Mouse (Mus musculus): ENCODE results near the gene U90926.

GRCm38 (mm10) chr5:92198266-92198665, 16.9 kb downstream of the U90926 start:
- TF ChIP-seq CTCF (IDR thresholded peaks at IDR 0.05; ENCODE audit: control insufficient read depth, insufficient read depth, low read length) = no peak
- TF ChIP-seq POLR2A (IDR thresholded peaks at IDR 0.05; ENCODE audit: borderline replicate concordance, control insufficient read depth, low read depth, low read length) = no peak

All from bone marrow, adult 2 months (tissue).